Mouse (Mus musculus): ENCODE measurements around the gene Pard6b.

Gene Pard6b

DNA sequence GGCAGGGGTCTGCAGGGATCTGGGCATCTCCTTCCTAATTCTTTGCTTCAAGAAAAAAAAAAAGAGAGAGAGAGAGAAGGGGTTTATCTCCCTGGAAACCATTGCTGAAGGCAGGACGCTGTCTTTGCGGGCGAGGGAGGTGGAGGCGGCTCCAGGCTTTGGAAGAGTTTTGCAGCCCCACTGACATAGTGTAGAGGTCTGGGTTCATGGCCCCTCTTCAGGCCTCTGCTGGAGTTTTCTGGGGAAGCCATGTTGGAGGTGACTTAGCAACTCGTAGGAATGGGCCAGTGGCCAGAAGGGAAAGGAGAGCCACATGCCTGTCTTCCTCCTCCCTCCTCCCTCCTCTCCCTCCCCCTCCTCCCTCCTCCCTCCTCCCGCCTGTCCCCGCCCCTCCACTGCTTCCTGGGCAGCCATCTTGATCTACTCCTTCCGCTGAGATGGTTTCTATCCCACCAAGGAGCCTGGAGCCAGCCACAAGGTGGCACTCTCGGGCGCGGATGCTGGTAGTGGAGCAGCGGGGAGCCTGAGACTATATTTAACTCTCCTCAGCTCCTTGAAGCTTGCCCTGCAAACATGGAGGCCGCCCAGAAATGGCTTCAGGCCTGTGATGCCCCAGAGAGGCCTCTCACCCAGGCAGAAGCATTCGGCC, 47.5 kb downstream of the Pard6b start:
- DNase-seq (ENCODE audit: low read depth): peak; percentile 79

DNA sequence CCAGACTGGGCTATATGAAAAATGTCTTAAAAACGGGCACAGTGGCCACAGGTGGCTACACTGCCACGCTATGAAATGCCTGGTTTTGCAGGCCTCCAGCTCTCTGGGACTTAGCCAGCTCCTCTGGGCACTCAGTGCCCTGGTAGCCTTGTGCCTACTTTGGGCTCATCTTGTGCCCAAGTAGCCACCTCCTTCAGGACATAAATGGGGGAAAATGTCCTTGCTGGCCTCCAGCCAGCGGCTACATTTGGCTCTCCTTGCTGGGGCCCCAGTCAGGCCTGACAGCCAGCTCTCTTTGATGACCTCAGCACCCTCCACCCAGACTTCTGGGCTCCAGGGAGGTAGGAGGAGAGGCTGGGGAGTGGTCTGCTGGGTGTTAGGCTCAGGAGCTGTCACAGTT, 49.2 kb downstream of the Pard6b start:
- no peak for DNase-seq (ENCODE audit: low read depth)

DNA sequence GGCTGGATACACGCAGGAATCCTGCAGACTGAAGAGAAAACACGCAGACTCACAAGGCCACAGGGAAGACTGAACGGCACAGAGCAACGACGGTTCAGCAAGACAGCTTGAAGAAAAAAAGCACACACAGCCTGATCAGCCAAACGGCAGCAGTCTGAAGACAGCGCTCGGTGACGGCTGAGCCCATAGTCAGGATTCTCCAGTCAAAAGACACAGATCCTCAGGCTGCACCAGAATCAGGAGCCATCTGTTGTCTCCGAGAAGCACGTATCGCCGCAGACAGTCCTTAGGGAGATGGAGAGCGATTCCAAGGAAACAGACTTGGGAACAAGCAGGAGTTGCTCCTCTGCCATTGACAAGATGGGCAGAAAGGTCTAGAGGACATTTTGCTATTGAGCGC, 56.4 kb downstream of the Pard6b start:
- DNase-seq (ENCODE audit: low read depth): no peak

DNA sequence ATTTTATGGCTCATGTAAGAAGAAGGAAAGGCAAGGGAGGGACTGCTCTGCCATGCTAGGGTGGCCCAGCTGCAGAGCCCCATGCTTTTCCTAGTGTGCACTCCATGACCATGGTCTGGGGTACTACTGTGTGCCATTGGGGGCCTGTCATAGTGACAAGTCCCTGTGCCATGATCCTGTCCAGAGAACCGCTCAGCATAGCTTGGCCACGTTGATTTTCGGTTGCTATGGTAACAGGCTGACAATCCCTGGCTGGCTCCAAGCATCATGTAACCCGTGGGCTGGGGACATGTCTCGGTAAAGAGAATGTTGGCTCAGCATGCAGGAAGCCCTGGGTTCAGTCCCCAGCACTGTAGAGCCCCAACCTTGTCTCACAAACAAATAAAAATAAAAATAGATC, 63.0 kb downstream of the Pard6b start:
- no peak for DNase-seq (ENCODE audit: low read depth)

DNA sequence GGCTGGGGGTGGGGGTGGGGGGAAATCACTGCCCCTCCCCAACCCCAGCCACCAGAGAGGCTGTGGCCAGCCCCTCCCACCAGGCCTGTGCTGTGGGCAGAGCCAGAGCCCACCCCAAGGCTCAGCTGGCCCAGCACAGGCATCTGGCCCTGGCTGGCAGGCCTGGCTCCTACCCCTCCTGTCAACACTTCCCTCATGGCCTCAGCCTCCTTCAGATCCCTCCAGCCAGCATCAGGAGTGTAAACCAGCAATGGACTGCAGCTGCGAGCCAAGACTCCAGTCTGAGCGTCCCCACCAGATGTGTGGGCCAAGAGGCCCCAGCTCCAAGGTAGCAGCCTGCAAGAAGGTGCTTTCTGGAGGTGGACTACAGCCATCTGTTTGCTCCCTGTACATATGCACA, 64.6 kb downstream of the Pard6b start:
- DNase-seq (ENCODE audit: low read depth): no peak

DNA sequence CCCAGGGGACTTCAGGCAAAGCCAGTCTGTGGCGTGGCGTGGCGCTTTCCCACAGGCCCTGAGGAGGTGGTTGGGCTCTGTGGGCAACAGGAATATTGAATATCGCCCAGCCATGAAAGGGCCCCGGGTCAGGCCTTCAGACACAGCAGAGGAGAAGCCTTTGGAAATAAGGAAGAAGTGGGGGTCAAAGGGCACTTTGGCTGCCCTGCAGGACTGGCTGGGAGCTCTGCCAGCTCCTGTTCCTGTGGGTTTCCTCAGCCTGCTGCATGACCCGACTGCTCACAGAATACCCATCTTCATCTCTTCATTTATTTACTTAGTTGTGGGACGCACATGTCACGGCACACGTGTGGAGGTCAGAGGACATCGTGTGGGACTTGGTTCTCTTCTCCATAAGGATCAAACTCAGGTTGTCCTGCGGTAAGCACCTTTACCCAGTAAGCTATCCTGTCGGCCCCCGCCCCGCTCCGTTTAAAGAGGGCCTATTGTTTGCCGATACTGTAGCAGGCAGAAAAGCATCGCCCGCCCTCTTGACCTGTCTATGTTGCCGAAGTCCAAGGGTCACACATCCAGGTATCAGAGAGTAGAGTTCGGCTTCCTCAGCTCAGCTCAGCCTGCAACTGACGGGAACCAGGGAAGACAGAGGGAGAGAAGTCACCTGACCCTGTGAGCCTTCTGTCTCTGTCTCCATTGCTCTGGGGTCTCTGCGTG, 67.1 kb downstream of the Pard6b start:
- no peak for DNase-seq (ENCODE audit: low read depth)

DNA sequence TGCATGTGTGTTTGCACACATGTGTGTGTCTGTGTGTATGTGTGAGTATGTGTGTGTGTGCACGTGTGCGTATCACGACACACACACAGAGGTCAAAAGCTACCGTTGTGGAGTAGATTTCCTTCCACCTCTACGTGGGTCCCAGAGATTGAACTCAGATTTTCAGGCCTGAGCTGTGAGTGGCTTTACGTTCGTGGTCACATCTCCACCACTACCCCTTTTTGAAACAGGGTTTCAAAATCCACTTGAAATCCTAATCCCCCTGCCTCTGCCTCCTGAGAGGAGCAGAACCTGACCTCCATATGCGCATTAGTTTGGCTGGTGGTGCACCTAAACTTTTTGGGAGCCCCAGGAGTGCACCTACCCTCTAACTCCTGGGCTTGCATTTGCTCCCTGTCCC, 68.4 kb downstream of the Pard6b start:
- no peak for DNase-seq (ENCODE audit: low read depth)

Measured in induced T-regulatory cell, adult 2 months (primary cell).